Mouse (Mus musculus) neural tube, embryonic 15.5 days (tissue): ENCODE measurements at regions not wholly inside any gene's neighbourhood (a gene's known extent, or its start where the extent isn't known, plus 50 kb on each side); places are given as distances from the start of the nearest gene placed in this dataset.
"Not testable (repeated sequence)": the region's sequence is repeated elsewhere in the genome, so short reads cannot be mapped to it uniquely, and the experiment has no call there.

Experiments
- ATAC-seq: fragments of 200-750 bp; cut with Nextera tagmentation; 2 replicates; pipeline ENCODE4 v1.8.0; 2017; ENCODE audit warnings: mild to moderate bottlenecking, moderate TSS enrichment, moderate library complexity; ENCODE audit not compliant: low FRiP score
- H3K27ac ChIP-seq: fragments of 300-500 bp; sonication (generic); replicated peaks from 2 replicates; pipeline ENCODE4 v1.5.1; 2015; ENCODE audit warnings: mild to moderate bottlenecking, inconsistent platforms
- H3K27me3 ChIP-seq: fragments of 300-500 bp; sonication (generic); replicated peaks from 2 replicates; pipeline ENCODE4 v1.6.1; 2015; ENCODE audit warnings: inconsistent platforms
- H3K36me3 ChIP-seq: fragments of 300-500 bp; sonication (generic); 2 replicates; pipeline ENCODE4 v1.6.1; 2015; ENCODE audit warnings: inconsistent platforms
- H3K4me1 ChIP-seq: fragments of 300-500 bp; sonication (generic); 2 replicates; pipeline ENCODE4 v1.6.1; 2015; ENCODE audit warnings: inconsistent platforms
- H3K4me2 ChIP-seq: fragments of 300-500 bp; sonication (generic); 2 replicates; pipeline ENCODE4 v1.6.1; 2015; ENCODE audit warnings: inconsistent platforms, mild to moderate bottlenecking, moderate library complexity
- H3K4me3 ChIP-seq: fragments of 300-500 bp; sonication (generic); replicated peaks from 2 replicates; pipeline ENCODE4 v1.5.1; 2015; ENCODE audit warnings: mild to moderate bottlenecking, inconsistent platforms
- H3K9ac ChIP-seq: fragments of 300-500 bp; sonication (generic); replicated peaks from 2 replicates; pipeline ENCODE4 v1.6.1; 2015; ENCODE audit warnings: mild to moderate bottlenecking, inconsistent platforms
- H3K9me3 ChIP-seq: fragments of 300-500 bp; sonication (generic); replicated peaks from 2 replicates; pipeline ENCODE4 v1.6.1; 2016; ENCODE audit warnings: inconsistent platforms
- WGBS: fragments of 180-500 bp; shearing (Covaris S2); methylation state at CpG from one replicate; pipeline ENCODE4 v1.1.7; 2015; ENCODE audit warnings: mixed read lengths; 5-methylcytosine and 5-hydroxymethylcytosine counted together

GRCm38 (mm10) chr15:62253724-62254123, 1330.9 kb upstream of the A1bg start:
- no peaks in the 10 kb centered on the region for H3K36me3 ChIP-seq
- 89% methylated on average over 4 of the region's 4 CpGs for WGBS
- ATAC-seq = no peak
- no peaks in the 10 kb centered on the region for H3K9me3 ChIP-seq
- H3K4me1 ChIP-seq = peaks cover 11% of the 10 kb centered on the region; the same call in 1 of the 2 replicates
- H3K9ac ChIP-seq = no peak overlapping the region
- no peaks in the 10 kb centered on the region for H3K27me3 ChIP-seq
- H3K4me2 ChIP-seq = no peak overlapping the region
- H3K4me3 ChIP-seq = no peak overlapping the region
- H3K27ac ChIP-seq = no peak overlapping the region

- H3K36me3 ChIP-seq, ATAC-seq, H3K27me3 ChIP-seq, H3K9ac ChIP-seq, H3K4me1 ChIP-seq, H3K4me2 ChIP-seq, H3K4me3 ChIP-seq, H3K27ac ChIP-seq, H3K9me3 ChIP-seq: not testable (repeated sequence)
- WGBS = 78% methylated on average over 2 of the region's 2 CpGs
Observed at GRCm38 (mm10) chr15:62252078-62252833, 1329.4 kb upstream of the A1bg start.

- Histone ChIP-seq H3K4me1 (0 out of 2 replicates have a peak, but pooled peaks cover 4% of the 10 kb centered on the region), H3K27me3 (no peaks in the 10 kb centered on the region), H3K9me3 (no peaks in the 10 kb centered on the region), H3K27ac (no peak overlapping the region), H3K36me3 (no peaks in the 10 kb centered on the region), H3K4me3 (no peak overlapping the region), H3K9ac (no peak overlapping the region), H3K4me2 (no peak overlapping the region)
- ATAC-seq = no peak
- WGBS = 39% methylated on average over 4 of the region's 4 CpGs
Observed at GRCm38 (mm10) chr15:62249436-62249835, 1326.6 kb upstream of the A1bg start.

- no peak overlapping the region for H3K27ac ChIP-seq
- WGBS = 93% methylated on average over 4 of the region's 4 CpGs
- no peaks in the 10 kb centered on the region for H3K27me3 ChIP-seq
- no peak overlapping the region for H3K4me3 ChIP-seq
- no peaks in the 10 kb centered on the region for H3K9me3 ChIP-seq
- no peak for ATAC-seq
- no peak overlapping the region for H3K4me2 ChIP-seq
- 0 out of 2 replicates have a peak, but pooled peaks cover 4% of the 10 kb centered on the region for H3K4me1 ChIP-seq
- no peak overlapping the region for H3K9ac ChIP-seq
- H3K36me3 ChIP-seq = no peaks in the 10 kb centered on the region
Observed at GRCm38 (mm10) chr15:62246561-62247079, 1323.8 kb upstream of the A1bg start.

GRCm38 (mm10) chr15:62245237-62245636, 1322.4 kb upstream of the A1bg start:
- H3K27ac ChIP-seq = no peak overlapping the region
- 92% methylated on average over 1 of the region's 1 CpGs for WGBS
- no peak for ATAC-seq

GRCm38 (mm10) chr15:62244819-62245218, 1322.0 kb upstream of the A1bg start:
- Histone ChIP-seq H3K4me1 (0 out of 2 replicates have a peak, but pooled peaks cover 4% of the 10 kb centered on the region), H3K4me3 (no peak overlapping the region), H3K36me3 (no peaks in the 10 kb centered on the region), H3K4me2 (no peak overlapping the region), H3K9me3 (no peaks in the 10 kb centered on the region), H3K27me3 (no peaks in the 10 kb centered on the region), H3K9ac (no peak overlapping the region), H3K27ac (no peak overlapping the region)
- no peak for ATAC-seq
- 98% methylated on average over 3 of the region's 3 CpGs for WGBS

More at GRCm38 (mm10) chr15:62245237-62245636, 1322.4 kb upstream of the A1bg start:
- Histone ChIP-seq H3K4me2 (no peak overlapping the region), H3K4me1 (0 out of 2 replicates have a peak, but pooled peaks cover 4% of the 10 kb centered on the region), H3K9ac (no peak overlapping the region), H3K36me3 (no peaks in the 10 kb centered on the region), H3K4me3 (no peak overlapping the region), H3K9me3 (no peaks in the 10 kb centered on the region), H3K27me3 (no peaks in the 10 kb centered on the region)

- Histone ChIP-seq H3K27me3 (no peaks in the 10 kb centered on the region), H3K9ac (no peak overlapping the region), H3K4me2 (no peak overlapping the region), H3K4me3 (no peak overlapping the region), H3K27ac (no peak overlapping the region), H3K36me3 (no peaks in the 10 kb centered on the region), H3K9me3 (no peaks in the 10 kb centered on the region), H3K4me1 (no peaks in the 10 kb centered on the region)
- WGBS = 97% methylated on average over 3 of the region's 3 CpGs
- no peak for ATAC-seq
Observed at GRCm38 (mm10) chr15:62240031-62240430, 1317.2 kb upstream of the A1bg start.

- no peaks in the 10 kb centered on the region for H3K4me1 ChIP-seq
- no peak overlapping the region for H3K27ac ChIP-seq
- no peak for ATAC-seq
- H3K9ac ChIP-seq = no peak overlapping the region
- H3K9me3 ChIP-seq = no peaks in the 10 kb centered on the region
- H3K4me3 ChIP-seq = no peak overlapping the region
- no peak overlapping the region for H3K4me2 ChIP-seq
- no peaks in the 10 kb centered on the region for H3K27me3 ChIP-seq
- 85% methylated on average over 5 of the region's 5 CpGs for WGBS
- H3K36me3 ChIP-seq = no peaks in the 10 kb centered on the region
Observed at GRCm38 (mm10) chr15:62238503-62239045, 1315.8 kb upstream of the A1bg start.

GRCm38 (mm10) chr15:62236056-62236455, 1313.2 kb upstream of the A1bg start:
- Histone ChIP-seq H3K4me2 (no peak overlapping the region), H3K9me3 (no peaks in the 10 kb centered on the region), H3K4me3 (no peak overlapping the region), H3K4me1 (no peaks in the 10 kb centered on the region), H3K9ac (no peak overlapping the region), H3K27ac (no peak overlapping the region), H3K27me3 (no peaks in the 10 kb centered on the region), H3K36me3 (no peaks in the 10 kb centered on the region)
- 72% methylated on average over 2 of the region's 2 CpGs for WGBS
- no peak for ATAC-seq

GRCm38 (mm10) chr15:62234182-62234760, 1311.5 kb upstream of the A1bg start:
- H3K27ac ChIP-seq = no peak overlapping the region
- no peaks in the 10 kb centered on the region for H3K36me3 ChIP-seq
- no peaks in the 10 kb centered on the region for H3K9me3 ChIP-seq
- H3K4me1 ChIP-seq = no peaks in the 10 kb centered on the region
- ATAC-seq = no peak
- no peaks in the 10 kb centered on the region for H3K27me3 ChIP-seq
- H3K4me2 ChIP-seq = no peak overlapping the region
- no peak overlapping the region for H3K9ac ChIP-seq
- WGBS = 94% methylated on average over 4 of the region's 4 CpGs
- H3K4me3 ChIP-seq = no peak overlapping the region

- Histone ChIP-seq H3K4me1 (no peaks in the 10 kb centered on the region), H3K27ac (no peak overlapping the region), H3K36me3 (no peaks in the 10 kb centered on the region), H3K9ac (no peak overlapping the region), H3K9me3 (no peaks in the 10 kb centered on the region), H3K27me3 (no peaks in the 10 kb centered on the region), H3K4me2 (no peak overlapping the region), H3K4me3 (no peak overlapping the region)
- WGBS = 78% methylated on average over 8 of the region's 8 CpGs
- ATAC-seq = no peak
Observed at GRCm38 (mm10) chr15:62233154-62233553, 1310.3 kb upstream of the A1bg start.

GRCm38 (mm10) chr15:62231709-62232108, 1308.9 kb upstream of the A1bg start:
- H3K4me1 ChIP-seq = no peaks in the 10 kb centered on the region
- no peak overlapping the region for H3K4me2 ChIP-seq
- ATAC-seq = no peak
- H3K9ac ChIP-seq = no peak overlapping the region
- no peaks in the 10 kb centered on the region for H3K9me3 ChIP-seq
- H3K27me3 ChIP-seq = no peaks in the 10 kb centered on the region
- no peak overlapping the region for H3K4me3 ChIP-seq
- 94% methylated on average over 2 of the region's 2 CpGs for WGBS
- no peaks in the 10 kb centered on the region for H3K36me3 ChIP-seq
- no peak overlapping the region for H3K27ac ChIP-seq
